Mouse (Mus musculus) central nervous system, embryonic 18 days (tissue): ENCODE measurements around the gene Il1f6. TPM values are rescaled to one million over a fixed set of nuclear protein-coding genes. Genes with fewer than 3 reads are reported as not detected.

ENCODE experiments used
- polyA plus RNA-seq: library from polyadenylated mRNA; depleted of rRNA; stranded (reverse); fragments of >200 nt; gene quantifications from 2 replicates; pipeline ENCODE4 v1.2.3, GENCODE M21; 2012; rRNA removed

Gene Il1f6
- polyA plus RNA-seq: not detected in 2 replicates

GRCm38 (mm10) chr2:24215118-24215517, at the start of gene Il1f6:
Gene Il1f6, plus strand, starts transcription at chr2:24215418.

GRCm38 (mm10) chr2:24186176-24186575, 29.0 kb upstream of the Il1f6 start, which contains the start of gene Il1f9:
Gene Il1f9, plus strand, starts transcription at chr2:24186476.

Other genes with a start within 250 kb of the Il1f6 start
- 8.6 and 9.3 TPM in 2 replicates for gene Hnmt, start 166.0 kb upstream of the Il1f6 start, polyA plus RNA-seq
- gene Tbpl2, start 118.8 kb upstream of the Il1f6 start, polyA plus RNA-seq: not detected in 2 replicates
- not detected in 2 replicates for gene Il1f8, start 62.3 kb upstream of the Il1f6 start, polyA plus RNA-seq
- 0.03 TPM in 1 of 2 replicates, not detected in the other for gene Il1f9, start 28.9 kb upstream of the Il1f6 start, polyA plus RNA-seq
- gene Il1f5, start 61.5 kb downstream of the Il1f6 start, polyA plus RNA-seq: 0.09 TPM in 1 of 2 replicates, not detected in the other
- gene Il1f10, start 75.8 kb downstream of the Il1f6 start, polyA plus RNA-seq: not detected in 2 replicates
- 0.06 and 0.07 TPM in 2 replicates for gene Il1rn, start 121.4 kb downstream of the Il1f6 start, polyA plus RNA-seq
- gene Psd4, start 152.2 kb downstream of the Il1f6 start, polyA plus RNA-seq: 0.48 and 1.4 TPM in 2 replicates